Mouse (Mus musculus) c-Kit-negative CD71-positive TER-119-positive erythroid progenitor cells, embryonic 14.5 days (primary cell): Measurements from ENCODE around the gene Copa.
A peak's percentile ranks its signal among the peaks of the same experiment; 100 is the strongest.

ENCODE experiments used
- DNase-seq: peaks from one replicate; pipeline ENCODE4 v3.0.0-alpha.2; 2013; ENCODE audit warnings: low read depth, low spot score

The Copa gene

GRCm38 (mm10) chr1:172082899-172083445, 643 bp downstream of the Copa start:
- no peak for DNase-seq

- DNase-seq = no peak
Measured at GRCm38 (mm10) chr1:172093522-172093921, 11.2 kb downstream of the Copa start.

GRCm38 (mm10) chr1:172094295-172094694, 12.0 kb downstream of the Copa start:
- no peak for DNase-seq

- DNase-seq = no peak
Measured at GRCm38 (mm10) chr1:172095202-172095601, 12.9 kb downstream of the Copa start.

DNA sequence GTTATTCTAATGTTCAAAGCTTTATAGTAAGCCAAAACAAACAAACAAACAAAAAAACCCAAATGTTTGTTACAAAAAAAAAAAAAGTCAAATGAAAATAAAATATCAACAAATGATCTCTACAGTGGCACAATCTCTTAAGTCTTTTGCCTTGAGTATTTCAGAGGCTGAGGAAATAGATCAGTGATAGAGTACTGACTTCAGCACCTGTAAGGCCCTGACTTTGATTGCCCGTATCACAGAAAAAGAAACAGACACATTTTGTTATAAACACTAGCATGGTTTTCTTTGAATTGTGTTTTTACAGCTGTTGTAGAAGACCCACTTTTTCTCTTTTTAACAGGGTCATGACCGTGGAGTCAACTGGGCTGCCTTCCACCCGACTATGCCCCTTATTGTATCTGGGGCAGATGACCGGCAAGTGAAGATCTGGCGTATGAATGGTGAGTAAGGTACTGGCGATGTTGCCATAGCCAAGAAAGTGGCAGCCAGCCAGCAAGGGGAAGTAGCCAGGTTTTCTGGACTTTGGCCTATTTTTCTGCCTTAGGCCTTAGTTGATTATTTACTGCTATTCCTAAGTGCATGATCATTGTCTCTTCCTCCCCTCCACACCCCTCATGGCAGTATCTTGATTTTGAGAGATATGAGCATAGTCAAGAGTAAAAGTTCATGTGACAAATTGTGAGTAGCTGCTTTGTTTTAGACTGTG, 17.1 kb downstream of the Copa start:
- DNase-seq = no peak

DNA sequence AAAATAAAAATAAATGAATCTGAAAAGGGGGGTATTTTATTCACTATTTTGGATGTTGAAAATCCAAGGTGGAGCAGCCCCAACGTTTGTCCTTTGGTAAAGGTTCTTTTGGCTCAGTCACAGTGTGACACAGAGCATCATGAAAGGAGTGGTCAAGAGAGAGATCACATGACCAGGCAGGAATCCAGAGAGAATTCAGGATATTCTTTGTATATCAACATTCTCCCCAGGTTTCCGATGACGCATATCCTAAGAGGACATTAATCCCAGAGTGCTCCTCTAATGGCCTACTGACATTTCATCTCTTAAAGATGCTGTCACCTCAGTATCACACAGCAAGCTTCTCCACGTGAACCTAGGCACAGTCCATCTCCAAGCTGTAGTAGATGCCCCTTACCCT, 21.3 kb downstream of the Copa start:
- no peak for DNase-seq

GRCm38 (mm10) chr1:172105101-172105500, 22.8 kb downstream of the Copa start:
- no peak for DNase-seq

DNA sequence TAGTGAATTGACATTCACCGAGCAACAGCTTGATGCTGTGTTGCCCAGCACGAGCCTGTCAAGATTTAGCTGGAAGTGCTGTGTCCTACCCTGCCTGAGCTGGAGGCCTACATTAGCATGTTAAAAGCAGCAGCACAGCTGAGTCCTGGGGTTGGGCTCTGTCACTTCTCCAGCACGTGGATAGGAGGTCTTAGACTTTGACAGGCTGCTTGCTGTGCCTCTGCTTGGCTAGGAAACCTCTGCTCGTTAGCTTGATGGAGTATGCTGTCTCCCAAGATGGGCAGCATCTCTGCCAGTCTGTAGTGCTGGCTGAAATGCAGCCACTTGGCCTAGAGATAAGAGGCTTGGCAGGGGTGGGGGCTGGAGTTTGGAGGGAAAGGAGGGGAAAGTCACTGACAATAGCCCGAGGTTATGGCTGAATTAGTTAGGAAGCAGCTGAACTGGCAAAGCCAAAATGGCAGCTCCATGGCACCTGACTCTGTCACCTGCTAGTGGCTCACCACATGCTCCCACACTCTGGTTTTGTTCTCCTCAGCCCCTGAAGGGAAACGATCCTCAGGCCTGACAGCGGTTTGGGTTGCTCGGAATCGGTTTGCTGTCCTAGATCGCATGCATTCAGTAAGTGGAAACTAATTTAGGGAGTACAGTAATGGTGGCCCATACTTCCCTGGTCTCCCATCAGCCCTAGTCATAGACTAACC, 25.6 kb downstream of the Copa start:
- no peak for DNase-seq

- no peak for DNase-seq
Measured at GRCm38 (mm10) chr1:172116948-172117347, 34.6 kb downstream of the Copa start.

- DNase-seq = no peak
Measured at GRCm38 (mm10) chr1:172119100-172119499, 36.8 kb downstream of the Copa start.

DNA sequence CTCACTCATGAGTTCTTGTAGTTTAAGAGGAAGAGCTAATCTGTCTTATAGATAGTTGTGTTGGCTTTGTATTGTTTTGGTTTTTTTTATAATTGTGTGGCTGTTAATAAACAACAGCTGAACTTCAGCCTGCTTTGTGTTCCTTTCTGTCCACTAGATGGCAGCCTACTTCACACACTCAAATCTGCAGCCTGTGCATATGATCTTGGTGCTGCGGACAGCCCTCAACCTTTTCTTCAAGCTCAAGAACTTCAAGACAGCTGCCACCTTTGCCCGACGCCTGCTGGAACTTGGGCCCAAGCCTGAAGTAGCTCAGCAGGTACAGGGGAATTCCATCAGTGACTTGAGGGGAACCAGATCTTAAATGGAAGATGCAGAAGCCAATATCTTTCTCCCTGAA, 37.4 kb downstream of the Copa start:
- DNase-seq = peak; percentile 25

GRCm38 (mm10) chr1:172122671-172123070, 40.3 kb downstream of the Copa start:
- no peak for DNase-seq

GRCm38 (mm10) chr1:172124572-172124971, 42.2 kb downstream of the Copa start:
- DNase-seq = no peak

- peak; percentile 84 for DNase-seq
Measured at GRCm38 (mm10) chr1:172126376-172127347, 44.3 kb downstream of the Copa start, which contains the start of gene Pex19. Pex19 (plus strand) TSS chr1:172126755.

GRCm38 (mm10) chr1:172127487-172127886, 45.2 kb downstream of the Copa start:
- DNase-seq = no peak

GRCm38 (mm10) chr1:172128563-172128962, 46.2 kb downstream of the Copa start:
- DNase-seq = no peak

GRCm38 (mm10) chr1:172129108-172129507, 46.8 kb downstream of the Copa start:
- DNase-seq = no peak

DNA sequence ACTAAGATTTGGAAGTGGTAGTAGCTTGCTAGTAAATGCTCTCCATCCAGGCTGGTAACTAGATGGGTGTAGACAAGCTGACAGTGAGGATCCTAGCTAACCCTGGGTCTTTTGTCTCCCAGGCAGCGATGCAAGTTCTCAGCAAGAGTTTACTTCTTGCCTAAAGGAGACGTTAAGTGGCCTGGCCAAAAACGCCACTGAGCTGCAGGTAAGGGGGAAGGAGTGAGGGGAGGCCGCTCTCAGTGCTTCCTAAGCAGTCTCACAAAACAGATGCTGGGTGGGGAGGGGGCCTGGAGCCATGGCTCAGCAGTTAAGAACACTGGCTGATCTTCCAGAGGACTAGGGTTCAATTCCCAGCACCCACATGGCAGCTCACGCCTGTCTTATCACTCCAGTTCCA, 47.5 kb downstream of the Copa start:
- DNase-seq = no peak

DNA sequence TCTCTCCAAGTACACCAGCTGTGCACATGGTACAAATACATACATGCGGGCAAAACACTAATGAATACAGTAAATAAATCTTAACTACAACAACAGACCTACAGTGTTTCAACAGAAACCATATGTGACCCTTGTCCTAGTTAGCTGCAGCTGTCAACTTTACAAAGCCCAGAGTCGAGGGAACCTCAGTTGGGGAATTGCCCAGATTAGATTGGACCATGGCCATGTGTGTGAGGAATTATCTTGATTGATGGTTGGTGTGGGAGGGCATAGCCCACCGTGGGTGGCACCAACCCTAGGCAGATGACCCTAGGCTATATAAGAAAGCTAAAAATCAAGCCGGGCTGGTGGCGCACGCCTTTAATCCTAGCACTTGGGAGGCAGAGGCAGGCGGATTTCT, 50.0 kb downstream of the Copa start:
- DNase-seq = no peak

- DNase-seq = no peak
Measured at GRCm38 (mm10) chr1:172133535-172133934, 51.2 kb downstream of the Copa start.

GRCm38 (mm10) chr1:172134072-172134471, 51.7 kb downstream of the Copa start:
- DNase-seq = no peak

GRCm38 (mm10) chr1:172140160-172140559, 57.8 kb downstream of the Copa start:
- DNase-seq = no peak
